Mouse (Mus musculus) adrenal gland, postnatal 36 days (tissue): Measurements from ENCODE around the gene Rhox7b. TPM values are rescaled to one million over a fixed set of nuclear protein-coding genes. Genes with fewer than 3 reads are reported as not detected.
"Not testable (repeated sequence)": the region's sequence is repeated elsewhere in the genome, so short reads cannot be mapped to it uniquely, and the experiment has no call there.

Experiments
- DNase-seq, 2 experiments: peaks; one replicate each; pipeline ENCODE4 v3.0.0; 2021; ENCODE audit warnings: mixed read lengths in 1 of 2
- long read RNA-seq, 2 experiments: library from polyadenylated mRNA; stranded (forward); transcript quantifications; one replicate each; pipeline ENCODE4 v2.0.0; 2021; ENCODE audit warnings: borderline sequencing depth in 2 of 2
- total RNA-seq, 2 experiments: library from RNA; stranded (reverse); gene quantifications; 2 replicates each; pipeline ENCODE4 v1.2.3; 2021

Rhox7b gene
- not detected for total RNA-seq
- long read RNA-seq, experiment 1, result 0 reads
- long read RNA-seq, experiment 2, result 0 reads

GRCm38 (mm10) chrX:37897132-37897531, at the start of gene Rhox7b:
TSS of gene Rhox7b (minus strand) at chrX:37897232.
- not testable (repeated sequence) for DNase-seq

- no peak for DNase-seq
Measured at GRCm38 (mm10) chrX:37916311-37916710, 19.3 kb upstream of the Rhox7b start.

DNA sequence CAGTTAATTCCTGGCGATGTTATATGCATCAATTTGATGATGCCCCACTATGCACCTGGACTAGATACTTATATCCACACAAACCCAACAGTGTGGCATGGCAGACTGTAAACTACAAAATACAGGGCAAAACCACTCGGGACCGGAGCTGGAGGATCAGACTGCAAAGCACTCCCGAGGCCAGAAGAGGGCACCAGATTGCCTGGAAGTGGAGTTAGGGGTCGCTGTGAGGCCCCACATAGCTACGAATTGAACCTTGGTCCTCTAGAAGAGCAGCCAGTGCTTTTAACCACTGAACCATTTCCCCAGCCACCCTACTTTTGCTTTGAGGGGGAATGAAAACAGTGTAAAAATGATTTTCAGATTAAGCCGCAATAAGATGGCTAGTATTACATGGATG, 11.5 kb upstream of the Rhox7b start:
- peak; percentile 5 to 32 for DNase-seq

DNA sequence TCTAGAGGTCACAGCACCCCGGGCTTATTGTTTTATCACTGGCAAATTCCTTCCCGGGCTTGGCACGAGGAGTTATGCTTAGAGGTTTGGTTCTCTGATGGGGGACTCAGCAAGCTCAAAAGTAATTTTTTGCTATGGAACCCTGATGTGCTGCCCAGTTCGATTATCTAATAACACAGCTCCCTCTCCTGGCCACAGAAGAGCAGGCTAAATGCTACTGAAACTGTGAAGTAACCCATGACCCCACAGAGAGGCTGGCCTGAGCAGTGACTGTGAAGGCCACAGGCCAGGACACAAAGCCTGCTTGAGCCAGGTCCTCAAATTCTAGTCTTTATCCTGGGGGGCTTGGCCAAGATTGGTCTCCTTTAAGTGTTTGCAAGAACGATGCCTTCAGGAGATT, 6.7 kb upstream of the Rhox7b start:
- DNase-seq, result peak; percentile 13 to 14

DNA sequence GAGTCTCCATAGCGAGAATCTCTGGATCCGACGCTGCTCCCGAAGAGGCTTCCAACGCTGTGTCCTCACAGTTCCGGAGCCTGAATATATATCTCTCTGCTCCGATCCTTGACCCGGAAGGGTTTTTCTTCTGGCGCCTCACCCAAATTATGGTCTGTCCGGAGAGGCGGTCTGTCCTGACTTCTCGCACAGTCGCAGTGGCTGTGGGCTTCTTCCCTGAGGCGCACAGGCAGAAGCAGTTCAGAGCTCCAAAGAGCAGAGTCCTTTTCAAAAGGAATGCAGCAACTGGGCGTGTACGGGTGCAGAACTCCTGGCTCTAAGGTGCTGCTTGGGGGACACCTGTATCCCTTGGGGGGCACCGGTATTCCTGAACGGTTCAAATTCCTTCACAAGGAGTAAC, 4.6 kb upstream of the Rhox7b start, which contains the start of gene Rhox9:
Gene Rhox9, minus strand, starts transcription at position 101 of the 400 bp plus-strand sequence.
- not testable (repeated sequence) for DNase-seq

- no peak for DNase-seq
Measured at GRCm38 (mm10) chrX:37878844-37879243, 18.2 kb downstream of the Rhox7b start, which contains the start of gene Rhox8. TSS of gene Rhox8 (minus strand) at chrX:37878944.

GRCm38 (mm10) chrX:37871641-37872040, 25.4 kb downstream of the Rhox7b start:
- no peak for DNase-seq

Other genes with a start within 250 kb of the Rhox7b start
- gene Rhox4g, start 245.9 kb downstream of the Rhox7b start, total RNA-seq, result not detected
- gene Rhox3h, start 228.5 kb downstream of the Rhox7b start, total RNA-seq, result not detected
- gene Rhox2h, start 224.0 kb downstream of the Rhox7b start, total RNA-seq, result not detected
- gene Rhox5, start 92.4 kb downstream of the Rhox7b start, total RNA-seq, result not detected
- not detected for gene Rhox6, start 70.3 kb downstream of the Rhox7b start, total RNA-seq
- not detected for gene Rhox7a, start 65.5 kb downstream of the Rhox7b start, total RNA-seq
- gene Rhox8, start 18.3 kb downstream of the Rhox7b start, total RNA-seq, result not detected
- gene Rhox9, start 4.5 kb upstream of the Rhox7b start, total RNA-seq, result not detected
- gene Btg1-ps1, start 121.6 kb upstream of the Rhox7b start, total RNA-seq, result not detected
- gene Btg1-ps2, start 145.9 kb upstream of the Rhox7b start, total RNA-seq, result not detected
- not detected for gene Rhox10, start 169.2 kb upstream of the Rhox7b start, total RNA-seq
- gene Rhox11, start 187.9 kb upstream of the Rhox7b start, total RNA-seq, result not detected
- not detected for gene Rhox12, start 213.7 kb upstream of the Rhox7b start, total RNA-seq
- gene Rhox13, start 224.0 kb upstream of the Rhox7b start, total RNA-seq, result not detected